Mouse (Mus musculus): ENCODE results near the gene 9530053A07Rik. TPM values are rescaled to one million over a fixed set of nuclear protein-coding genes. Genes with fewer than 3 reads are reported as not detected.

The 9530053A07Rik gene
- polyA plus RNA-seq, 1 experiment = 1.0 TPM

DNA sequence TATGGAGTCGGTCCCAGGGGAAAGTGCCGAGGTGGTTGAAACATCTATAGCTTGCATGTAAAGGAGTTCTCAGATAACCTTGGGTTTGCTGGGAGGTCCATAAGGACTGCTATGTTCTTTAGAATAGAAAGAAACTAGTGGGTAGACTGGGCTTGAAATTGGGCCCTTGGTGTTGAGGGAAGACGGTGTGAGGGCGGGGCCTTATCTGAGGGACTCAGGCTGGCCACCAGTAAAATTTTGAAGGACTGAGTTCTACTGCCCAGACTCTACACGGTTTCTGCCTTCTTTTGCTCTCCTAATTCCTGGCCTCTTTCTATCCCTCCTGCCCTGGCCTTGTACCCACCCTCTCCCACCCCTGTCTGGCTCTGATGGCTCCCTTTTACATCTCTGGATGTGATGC, 51.6 kb downstream of the 9530053A07Rik start:
- 91% methylated on average over 5 of the region's 5 CpGs for WGBS
- Histone ChIP-seq H3K4me3 (ENCODE audit: control insufficient read depth, insufficient read depth, low read length) (no peak overlapping the region), H3K27ac (ENCODE audit: control insufficient read depth, insufficient read depth, low read length) (no peak overlapping the region), H3K4me1 (replicated peaks; ENCODE audit: control insufficient read depth, insufficient read depth, low read length) (peaks cover 10% of the 10 kb centered on the region), H3K27me3 (ENCODE audit: control insufficient read depth, insufficient read depth, low read length) (no peaks in the 10 kb centered on the region), H3K36me3 (ENCODE audit: control insufficient read depth, insufficient read depth, low read length) (peaks cover 58% of the 10 kb centered on the region)
- TF ChIP-seq CTCF (IDR thresholded peaks at IDR 0.05; ENCODE audit: borderline replicate concordance, control insufficient read depth, extremely low read depth, insufficient read depth, low read length, poor library complexity) (no peak), POLR2A (IDR thresholded peaks at IDR 0.05; ENCODE audit: control insufficient read depth, extremely low read depth, insufficient read depth, low read length, poor library complexity) (no peak)
- no peak for DNase-seq

- TF ChIP-seq CTCF (IDR thresholded peaks at IDR 0.05; ENCODE audit: borderline replicate concordance, control insufficient read depth, extremely low read depth, insufficient read depth, low read length, poor library complexity) (no peak), POLR2A (IDR thresholded peaks at IDR 0.05; ENCODE audit: control insufficient read depth, extremely low read depth, insufficient read depth, low read length, poor library complexity) (no peak)
- Histone ChIP-seq H3K27me3 (ENCODE audit: control insufficient read depth, insufficient read depth, low read length) (no peaks in the 10 kb centered on the region), H3K36me3 (ENCODE audit: control insufficient read depth, insufficient read depth, low read length) (peaks cover 59% of the 10 kb centered on the region), H3K4me1 (replicated peaks; ENCODE audit: control insufficient read depth, insufficient read depth, low read length) (peaks cover 10% of the 10 kb centered on the region), H3K27ac (ENCODE audit: control insufficient read depth, insufficient read depth, low read length) (no peak overlapping the region), H3K4me3 (ENCODE audit: control insufficient read depth, insufficient read depth, low read length) (no peak overlapping the region)
- 96% methylated on average over 12 of the region's 12 CpGs for WGBS
- no peak for DNase-seq
Observed at GRCm38 (mm10) chr7:28181376-28181775, 52.1 kb downstream of the 9530053A07Rik start.

DNA sequence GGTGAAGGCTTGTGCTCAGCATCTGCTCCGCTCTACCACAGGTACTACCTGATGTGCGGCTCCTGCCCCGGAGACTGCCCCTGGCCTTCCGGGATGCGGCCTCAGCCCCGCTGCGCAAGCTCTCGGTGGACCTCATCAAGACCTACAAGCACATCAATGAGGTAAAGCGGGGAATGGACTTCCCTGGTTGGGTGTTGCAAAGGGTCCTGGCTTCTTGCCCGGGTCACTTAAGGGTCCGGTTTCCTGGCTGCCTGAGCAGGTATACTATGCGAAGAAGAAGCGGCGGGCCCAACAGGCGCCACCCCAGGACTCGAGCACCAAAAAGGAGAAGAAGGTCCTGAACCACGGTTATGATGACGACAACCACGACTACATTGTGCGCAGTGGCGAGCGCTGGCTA, 53.1 kb downstream of the 9530053A07Rik start:
- Histone ChIP-seq H3K36me3 (ENCODE audit: control insufficient read depth, insufficient read depth, low read length) (peaks cover 60% of the 10 kb centered on the region), H3K27ac (ENCODE audit: control insufficient read depth, insufficient read depth, low read length) (no peak overlapping the region), H3K4me1 (replicated peaks; ENCODE audit: control insufficient read depth, insufficient read depth, low read length) (peaks cover 10% of the 10 kb centered on the region), H3K4me3 (ENCODE audit: control insufficient read depth, insufficient read depth, low read length) (no peak overlapping the region), H3K27me3 (ENCODE audit: control insufficient read depth, insufficient read depth, low read length) (no peaks in the 10 kb centered on the region)
- DNase-seq = no peak
- TF ChIP-seq CTCF (IDR thresholded peaks at IDR 0.05; ENCODE audit: borderline replicate concordance, control insufficient read depth, extremely low read depth, insufficient read depth, low read length, poor library complexity) (no peak), POLR2A (IDR thresholded peaks at IDR 0.05; ENCODE audit: control insufficient read depth, extremely low read depth, insufficient read depth, low read length, poor library complexity) (no peak)
- WGBS = 95% methylated on average over 22 of the region's 22 CpGs

DNA sequence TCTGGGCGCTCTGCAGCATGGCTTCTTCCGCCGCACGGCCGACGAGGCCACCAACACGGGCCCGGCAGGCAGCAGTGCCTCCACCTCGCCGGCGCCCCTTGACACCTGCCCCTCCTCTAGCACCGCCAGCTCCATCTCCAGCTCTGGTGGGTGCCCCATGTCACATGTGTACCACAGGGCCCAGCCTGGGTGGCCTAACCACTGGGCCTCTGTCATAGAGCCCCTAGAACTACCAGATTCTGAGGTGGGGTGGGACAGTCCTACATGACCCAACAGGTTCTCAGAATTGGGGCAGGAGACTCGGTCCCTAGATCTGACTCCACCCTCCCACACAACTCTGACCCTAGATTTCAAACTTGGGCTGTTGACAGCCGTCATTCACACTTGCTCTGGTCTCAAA, 56.6 kb downstream of the 9530053A07Rik start:
- DNase-seq = no peak
- H3K4me1 ChIP-seq (replicated peaks; ENCODE audit: control insufficient read depth, insufficient read depth, low read length) = 0 out of 2 replicates have a peak, but pooled peaks cover 2% of the 10 kb centered on the region
- WGBS = 98% methylated on average over 14 of the region's 14 CpGs
- peaks cover 65% of the 10 kb centered on the region for H3K36me3 ChIP-seq (ENCODE audit: control insufficient read depth, insufficient read depth, low read length)
- H3K27me3 ChIP-seq (ENCODE audit: control insufficient read depth, insufficient read depth, low read length) = no peaks in the 10 kb centered on the region
- H3K4me3 ChIP-seq (ENCODE audit: control insufficient read depth, insufficient read depth, low read length) = no peak overlapping the region
- H3K27ac ChIP-seq (ENCODE audit: control insufficient read depth, insufficient read depth, low read length) = no peak overlapping the region
- no peak for TF ChIP-seq POLR2A (IDR thresholded peaks at IDR 0.05; ENCODE audit: control insufficient read depth, extremely low read depth, insufficient read depth, low read length, poor library complexity)
- TF ChIP-seq CTCF (IDR thresholded peaks at IDR 0.05; ENCODE audit: borderline replicate concordance, control insufficient read depth, extremely low read depth, insufficient read depth, low read length, poor library complexity) = no peak

- Histone ChIP-seq H3K27me3 (ENCODE audit: control insufficient read depth, insufficient read depth, low read length) (no peaks in the 10 kb centered on the region), H3K36me3 (ENCODE audit: control insufficient read depth, insufficient read depth, low read length) (peaks cover 65% of the 10 kb centered on the region), H3K27ac (ENCODE audit: control insufficient read depth, insufficient read depth, low read length) (no peak overlapping the region), H3K4me3 (ENCODE audit: control insufficient read depth, insufficient read depth, low read length) (no peak overlapping the region), H3K4me1 (replicated peaks; ENCODE audit: control insufficient read depth, insufficient read depth, low read length) (no peaks in the 10 kb centered on the region)
- no peak for DNase-seq
- WGBS = 98% methylated on average over 8 of the region's 8 CpGs
- TF ChIP-seq POLR2A (IDR thresholded peaks at IDR 0.05; ENCODE audit: control insufficient read depth, extremely low read depth, insufficient read depth, low read length, poor library complexity) (no peak), CTCF (IDR thresholded peaks at IDR 0.05; ENCODE audit: borderline replicate concordance, control insufficient read depth, extremely low read depth, insufficient read depth, low read length, poor library complexity) (no peak)
Observed at GRCm38 (mm10) chr7:28186631-28187030, 57.4 kb downstream of the 9530053A07Rik start.

- H3K27ac ChIP-seq (ENCODE audit: control insufficient read depth, insufficient read depth, low read length) = no peak overlapping the region
- no peaks in the 10 kb centered on the region for H3K4me1 ChIP-seq (replicated peaks; ENCODE audit: control insufficient read depth, insufficient read depth, low read length)
- TF ChIP-seq POLR2A (IDR thresholded peaks at IDR 0.05; ENCODE audit: control insufficient read depth, extremely low read depth, insufficient read depth, low read length, poor library complexity) = no peak
- TF ChIP-seq CTCF (IDR thresholded peaks at IDR 0.05; ENCODE audit: borderline replicate concordance, control insufficient read depth, extremely low read depth, insufficient read depth, low read length, poor library complexity) = no peak
- H3K36me3 ChIP-seq (ENCODE audit: control insufficient read depth, insufficient read depth, low read length) = peaks cover 17% of the 10 kb centered on the region
- no peak for DNase-seq
- 96% methylated on average over 3 of the region's 3 CpGs for WGBS
- no peak overlapping the region for H3K4me3 ChIP-seq (ENCODE audit: control insufficient read depth, insufficient read depth, low read length)
- H3K27me3 ChIP-seq (ENCODE audit: control insufficient read depth, insufficient read depth, low read length) = no peaks in the 10 kb centered on the region
Observed at GRCm38 (mm10) chr7:28191489-28191888, 62.2 kb downstream of the 9530053A07Rik start.

- Histone ChIP-seq H3K4me3 (ENCODE audit: control insufficient read depth, insufficient read depth, low read length) (no peak overlapping the region), H3K4me1 (replicated peaks; ENCODE audit: control insufficient read depth, insufficient read depth, low read length) (no peaks in the 10 kb centered on the region), H3K27ac (ENCODE audit: control insufficient read depth, insufficient read depth, low read length) (no peak overlapping the region), H3K27me3 (ENCODE audit: control insufficient read depth, insufficient read depth, low read length) (no peaks in the 10 kb centered on the region), H3K36me3 (ENCODE audit: control insufficient read depth, insufficient read depth, low read length) (peaks cover 13% of the 10 kb centered on the region)
- no peak for TF ChIP-seq POLR2A (IDR thresholded peaks at IDR 0.05; ENCODE audit: control insufficient read depth, extremely low read depth, insufficient read depth, low read length, poor library complexity)
- no peak for TF ChIP-seq CTCF (IDR thresholded peaks at IDR 0.05; ENCODE audit: borderline replicate concordance, control insufficient read depth, extremely low read depth, insufficient read depth, low read length, poor library complexity)
- 96% methylated on average over 1 of the region's 1 CpGs for WGBS
- no peak for DNase-seq
Observed at GRCm38 (mm10) chr7:28191903-28192302, 62.6 kb downstream of the 9530053A07Rik start.
